ENCODE assay signal across 8 mouse cellular contexts in the genomic region with DNA sequence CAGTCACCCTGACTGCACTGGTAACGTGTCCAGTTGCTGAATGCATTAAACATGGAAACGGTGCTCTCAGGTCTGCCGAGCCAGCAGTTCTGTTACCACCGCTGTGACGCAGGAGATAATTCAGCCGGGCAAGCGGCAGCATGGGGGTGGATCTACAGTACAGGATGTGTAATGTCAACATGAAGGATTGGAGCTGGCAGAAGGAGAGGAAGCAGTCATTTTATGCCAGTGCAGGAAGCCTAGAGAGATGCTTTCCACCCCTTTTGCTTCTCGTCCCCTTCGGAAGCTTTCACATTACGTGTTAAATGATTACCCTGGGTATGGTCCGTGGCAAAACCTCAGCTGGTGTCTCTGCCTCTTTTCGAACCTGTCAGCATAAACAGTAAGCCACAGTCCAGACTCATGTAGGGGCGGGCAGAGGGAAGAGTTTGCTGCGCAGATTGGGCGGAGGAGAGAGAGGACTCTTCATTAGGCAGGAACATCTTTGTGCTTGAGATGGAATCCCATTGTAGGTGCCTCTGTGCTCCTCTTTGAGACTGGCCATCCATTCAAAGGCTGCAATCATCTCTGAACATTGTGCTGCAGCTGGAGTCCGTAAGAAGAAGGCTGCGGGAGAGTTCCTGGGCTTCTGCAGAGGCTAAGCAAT. TPM values are rescaled to one million over a fixed set of nuclear protein-coding genes. Genes with fewer than 3 reads are reported as not detected.
DNase-seq lines count a peak whose midpoint lies in the region; ATAC-seq and TF ChIP-seq lines count a peak whose summit lies in the region.

No protein-coding gene starts in this region.

- ATAC-seq in kidney, embryonic 14.5 days (ENCODE audit: low FRiP score, low TSS enrichment), result peak; percentile 72; the same call in 1 of the 2 replicates
- peak; percentile 21; the same call in 1 of the 2 replicates for ATAC-seq in liver, embryonic 14.5 days (ENCODE audit: insufficient read depth)

- no peak for TF ChIP-seq EP300 in liver, embryonic 14.5 days (IDR thresholded peaks at IDR 0.05; ENCODE audit: low read depth)

- no peak for TF ChIP-seq POLR2A in brain, embryonic 14.5 days (IDR thresholded peaks at IDR 0.05; ENCODE audit: borderline replicate concordance, extremely low read depth, insufficient read depth, insufficient read length, poor library complexity, severe bottlenecking)

- H3K4me3 ChIP-seq in gastrocnemius, adult 2 months, result peak overlapping the region; percentile 54
- H3K4me3 ChIP-seq in heart, embryonic 10.5 days, result peak overlapping the region; percentile 29
- no peak overlapping the region; the same call in 1 of the 2 replicates for H3K4me3 ChIP-seq in kidney, embryonic 14.5 days (ENCODE audit: low read length)
- no peak overlapping the region for H3K4me3 ChIP-seq in liver, embryonic 14.5 days (ENCODE audit: insufficient read depth in 1 of 2, low read depth in 2 of 2, low read length in 2 of 2)

- no peaks in the 10 kb centered on the region for H3K9me3 ChIP-seq in heart, embryonic 10.5 days
- no peaks in the 10 kb centered on the region for H3K9me3 ChIP-seq in kidney, embryonic 14.5 days (ENCODE audit: control insufficient read depth, low read length)
- H3K9me3 ChIP-seq in liver, embryonic 14.5 days (ENCODE audit: control insufficient read depth, low read length), result no peaks in the 10 kb centered on the region

- TF ChIP-seq CTCF in gastrocnemius, adult 2 months (IDR thresholded peaks at IDR 0.05), result no peak
- no peak for TF ChIP-seq CTCF in brain, embryonic 14.5 days (IDR thresholded peaks at IDR 0.05; ENCODE audit: borderline replicate concordance, extremely low read depth, insufficient read depth, insufficient read length)
- TF ChIP-seq CTCF in liver, embryonic 14.5 days (IDR thresholded peaks at IDR 0.05; ENCODE audit: low read depth), result no peak

- peak overlapping the region; percentile 84 for H3K27ac ChIP-seq in gastrocnemius, adult 2 months
- peak overlapping the region; percentile 62; the same call in 1 of the 2 replicates for H3K27ac ChIP-seq in heart, embryonic 10.5 days
- peak overlapping the region; percentile 20 for H3K27ac ChIP-seq in kidney, embryonic 14.5 days (ENCODE audit: low read depth, low read length)
- H3K27ac ChIP-seq in liver, embryonic 14.5 days, result no peak overlapping the region

- 34% methylated on average over 17 of the region's 17 CpGs for WGBS in heart, embryonic 10.5 days
- 36% methylated on average over 17 of the region's 17 CpGs for WGBS in kidney, embryonic 14.5 days
- 22% methylated on average over 17 of the region's 17 CpGs for WGBS in liver, embryonic 14.5 days (ENCODE audit: insufficient replicate concordance)

- peaks cover 54% of the 10 kb centered on the region for H3K4me1 ChIP-seq in heart, embryonic 10.5 days
- H3K4me1 ChIP-seq in kidney, embryonic 14.5 days (ENCODE audit: control insufficient read depth, insufficient read depth, low read length), result peaks cover 28% of the 10 kb centered on the region
- no peaks in the 10 kb centered on the region; a peak in 1 of 4 replicates for H3K4me1 ChIP-seq in liver, embryonic 14.5 days (replicated peaks; ENCODE audit: control insufficient read depth in 2 of 2, insufficient read depth in 2 of 2, low read length in 1 of 2)

- H3K4me2 ChIP-seq in kidney, embryonic 14.5 days (replicated peaks; ENCODE audit: low read depth, low read length), result peak overlapping the region; percentile 19; the same call in 1 of the 2 replicates
- no peak overlapping the region for H3K4me2 ChIP-seq in liver, embryonic 14.5 days (ENCODE audit: low read depth)

- peak; percentile 58 for DNase-seq in gastrocnemius, adult 2 months
- DNase-seq in gastrocnemius, adult 8-10 months (ENCODE audit: low spot score in 2 of 2), result no peak
- DNase-seq in brain, embryonic 14.5 days (ENCODE audit: low read depth), result peak; percentile 62
- no peak for DNase-seq in heart, embryonic 10.5 days (ENCODE audit: low spot score)
- no peak for DNase-seq in liver, embryonic 14.5 days (ENCODE audit: low read depth in 3 of 3, low spot score in 3 of 3)
- peak; percentile 60 to 67 for DNase-seq in right cerebral cortex, postnatal 10 days (ENCODE audit: low spot score in 2 of 2)
- no peak for DNase-seq in thymus, postnatal 10 days (ENCODE audit: low spot score in 2 of 2)

- H3K9ac ChIP-seq in kidney, embryonic 14.5 days (ENCODE audit: low read depth, low read length), result peak overlapping the region; percentile 12; the same call in 1 of the 2 replicates
- no peak overlapping the region for H3K9ac ChIP-seq in liver, embryonic 14.5 days (replicated peaks)

- intact Hi-C loops in gastrocnemius, adult 2 months (cut with DNase I), result loop anchor here (5.0 kb wide), 1 partner anchor 36 kb away; no protein-coding TSS in a partner anchor

- H3K27me3 ChIP-seq in heart, embryonic 10.5 days (ENCODE audit: insufficient read depth, poor library complexity, severe bottlenecking), result no peaks in the 10 kb centered on the region
- no peaks in the 10 kb centered on the region for H3K27me3 ChIP-seq in kidney, embryonic 14.5 days (ENCODE audit: control insufficient read depth, insufficient read depth, low read length)
- H3K27me3 ChIP-seq in liver, embryonic 14.5 days (ENCODE audit: control insufficient read depth, insufficient read depth, low read length), result no peaks in the 10 kb centered on the region

- peaks cover 8% of the 10 kb centered on the region; the same call in 1 of the 2 replicates for H3K36me3 ChIP-seq in heart, embryonic 10.5 days
- no peaks in the 10 kb centered on the region; the same call in 1 of the 2 replicates for H3K36me3 ChIP-seq in kidney, embryonic 14.5 days (ENCODE audit: control insufficient read depth, insufficient read depth, low read length)
- H3K36me3 ChIP-seq in liver, embryonic 14.5 days (replicated peaks; ENCODE audit: control insufficient read depth, insufficient read depth, low read depth), result no peaks in the 10 kb centered on the region

RNA-seq across cellular contexts. Expression of gene Zfp462, which starts 21.4 kb away (rescaled TPM):
- total RNA-seq in gastrocnemius, adult 2 months (2021), result 10 to 100 TPM; 20.9 to 27.4 TPM
- 10 to 100 TPM; 11.1 to 33.7 (median 15.5) TPM for total RNA-seq in gastrocnemius, adult 8-10 months (2022)
- polyA plus RNA-seq in brain, embryonic 14.5 days (2012; rRNA removed), result 76.3 and 93.8 TPM in 2 replicates
- polyA plus RNA-seq in heart, embryonic 10.5 days (2016; fragmentation: Nextera tagmentation; extraction: Ambion mirVana), result 4.0 and 5.7 TPM in 2 replicates
- 6.2 and 10.0 TPM in 2 replicates for polyA plus RNA-seq in kidney, embryonic 14.5 days (2014; fragmentation: Nextera tagmentation; extraction: Ambion mirVana)
- 0.35 and 0.36 TPM in 2 replicates for polyA plus RNA-seq in liver, embryonic 14.5 days (2012; rRNA removed)
- 0.05 and 0.08 TPM in 2 replicates for polyA plus RNA-seq in liver, embryonic 14.5 days (2014; fragmentation: Nextera tagmentation; extraction: Ambion mirVana)

Comparison
In these comparisons a context has a peak if more than half of its experiments do, and no peak if none do; other contexts are left out.
1. DNase-seq: peak in gastrocnemius, adult 2 months (single experiment), brain, embryonic 14.5 days (single experiment) and right cerebral cortex, postnatal 10 days (2 of 2); none in gastrocnemius, adult 8-10 months (0 of 2), heart, embryonic 10.5 days (single experiment), liver, embryonic 14.5 days (0 of 3) and thymus, postnatal 10 days (0 of 2).
2. H3K4me3 ChIP-seq: peak in gastrocnemius, adult 2 months (single experiment) and heart, embryonic 10.5 days (single experiment); none in kidney, embryonic 14.5 days (single experiment) and liver, embryonic 14.5 days (0 of 2).